Mouse (Mus musculus): Measurements from ENCODE around the gene H2-T22. TPM values are rescaled to one million over a fixed set of nuclear protein-coding genes. Genes with fewer than 3 reads are reported as not detected.

H2-T22 gene
- total and polyA plus RNA-seq, 2 experiments from 2014 or later = 8.2 to 17.4 TPM

- Histone ChIP-seq H3K4me3 (ENCODE audit: low read depth, low read length) (no peak overlapping the region), H3K27ac (ENCODE audit: low read depth) (peak overlapping the region; percentile 70), H3K4me2 (ENCODE audit: low read depth, low read length) (no peak overlapping the region), H3K4me1 (ENCODE audit: control insufficient read depth, insufficient read depth) (peaks cover 3% of the 10 kb centered on the region), H3K9ac (replicated peaks; ENCODE audit: low read depth, low read length) (no peak overlapping the region), H3K9me3 (replicated peaks; ENCODE audit: control insufficient read depth, low read length) (no peaks in the 10 kb centered on the region), H3K36me3 (replicated peaks; ENCODE audit: control insufficient read depth, insufficient read depth, low read length) (no peaks in the 10 kb centered on the region), H3K27me3 (ENCODE audit: control insufficient read depth, insufficient read depth, low read length) (no peaks in the 10 kb centered on the region)
- TF ChIP-seq EP300 (IDR thresholded peaks at IDR 0.05; ENCODE audit: low read depth) (no peak), CTCF (IDR thresholded peaks at IDR 0.05; ENCODE audit: low read depth) (no peak)
- no peak for ATAC-seq (ENCODE audit: insufficient read depth, low read depth)
- no peak for DNase-seq (ENCODE audit: low spot score)
- 89% methylated on average over 6 of the region's 6 CpGs for WGBS
These were observed 19.6 kb downstream of the H2-T22 start for GRCm38 (mm10) chr17:36022922-36023321.

- Histone ChIP-seq H3K4me2 (ENCODE audit: low read depth, low read length) (no peak overlapping the region), H3K4me1 (ENCODE audit: control insufficient read depth, insufficient read depth) (peaks cover 3% of the 10 kb centered on the region), H3K9me3 (replicated peaks; ENCODE audit: control insufficient read depth, low read length) (no peaks in the 10 kb centered on the region), H3K27me3 (ENCODE audit: control insufficient read depth, insufficient read depth, low read length) (no peaks in the 10 kb centered on the region), H3K36me3 (replicated peaks; ENCODE audit: control insufficient read depth, insufficient read depth, low read length) (no peaks in the 10 kb centered on the region), H3K27ac (ENCODE audit: low read depth) (no peak overlapping the region), H3K4me3 (ENCODE audit: low read depth, low read length) (no peak overlapping the region), H3K9ac (replicated peaks; ENCODE audit: low read depth, low read length) (no peak overlapping the region)
- TF ChIP-seq EP300 (IDR thresholded peaks at IDR 0.05; ENCODE audit: low read depth) (no peak), CTCF (IDR thresholded peaks at IDR 0.05; ENCODE audit: low read depth) (no peak)
- WGBS = 94% methylated on average over 9 of the region's 9 CpGs
- ATAC-seq (ENCODE audit: insufficient read depth, low read depth) = no peak
- no peak for DNase-seq (ENCODE audit: low spot score)
These were observed 20.4 kb downstream of the H2-T22 start for GRCm38 (mm10) chr17:36022098-36022497.

GRCm38 (mm10) chr17:36021309-36021708 is 21.2 kb downstream of the H2-T22 start:
- peaks cover 3% of the 10 kb centered on the region for H3K4me1 ChIP-seq (ENCODE audit: control insufficient read depth, insufficient read depth)
- WGBS = 85% methylated on average over 1 of the region's 1 CpGs
- H3K36me3 ChIP-seq (replicated peaks; ENCODE audit: control insufficient read depth, insufficient read depth, low read length) = no peaks in the 10 kb centered on the region
- no peak for ATAC-seq (ENCODE audit: insufficient read depth, low read depth)
- DNase-seq (ENCODE audit: low spot score) = no peak
- no peaks in the 10 kb centered on the region for H3K9me3 ChIP-seq (replicated peaks; ENCODE audit: control insufficient read depth, low read length)
- H3K27ac ChIP-seq (ENCODE audit: low read depth) = peak overlapping the region; percentile 75
- H3K9ac ChIP-seq (replicated peaks; ENCODE audit: low read depth, low read length) = no peak overlapping the region
- 0 out of 2 replicates have a peak overlapping the region, but pooled peaks have one; percentile 31 for H3K4me3 ChIP-seq (ENCODE audit: low read depth, low read length)
- H3K27me3 ChIP-seq (ENCODE audit: control insufficient read depth, insufficient read depth, low read length) = no peaks in the 10 kb centered on the region
- TF ChIP-seq CTCF (IDR thresholded peaks at IDR 0.05; ENCODE audit: low read depth) (no peak), EP300 (IDR thresholded peaks at IDR 0.05; ENCODE audit: low read depth) (no peak)
- no peak overlapping the region; the same call in 1 of the 2 replicates for H3K4me2 ChIP-seq (ENCODE audit: low read depth, low read length)

GRCm38 (mm10) chr17:36020191-36021073 is 22.1 kb downstream of the H2-T22 start, which contains the start of gene H2-T24:
H2-T24 (minus strand) TSS chr17:36020560.
- peak within 1 kb of the TSS; percentile 75 for H3K27ac ChIP-seq (ENCODE audit: low read depth)

GRCm38 (mm10) chr17:36019519-36019918 is 23.0 kb downstream of the H2-T22 start:
- Histone ChIP-seq H3K4me1 (ENCODE audit: control insufficient read depth, insufficient read depth) (peaks cover 3% of the 10 kb centered on the region), H3K4me2 (ENCODE audit: low read depth, low read length) (peak overlapping the region; percentile 53; the same call in 1 of the 2 replicates), H3K4me3 (ENCODE audit: low read depth, low read length) (peak overlapping the region; percentile 31; the same call in 1 of the 2 replicates), H3K27ac (ENCODE audit: low read depth) (peak overlapping the region; percentile 75), H3K36me3 (replicated peaks; ENCODE audit: control insufficient read depth, insufficient read depth, low read length) (peaks cover 8% of the 10 kb centered on the region; the same call in 1 of the 2 replicates), H3K27me3 (ENCODE audit: control insufficient read depth, insufficient read depth, low read length) (no peaks in the 10 kb centered on the region), H3K9me3 (replicated peaks; ENCODE audit: control insufficient read depth, low read length) (no peaks in the 10 kb centered on the region), H3K9ac (replicated peaks; ENCODE audit: low read depth, low read length) (no peak overlapping the region)
- DNase-seq (ENCODE audit: low spot score) (no peak), ATAC-seq (ENCODE audit: insufficient read depth, low read depth) (no peak)
- TF ChIP-seq EP300 (IDR thresholded peaks at IDR 0.05; ENCODE audit: low read depth) = no peak
- WGBS = 55% methylated on average over 3 of the region's 3 CpGs

More at GRCm38 (mm10) chr17:36020191-36021073, 22.1 kb downstream of the H2-T22 start, which contains the start of gene H2-T24:
- ATAC-seq (ENCODE audit: insufficient read depth, low read depth) (peak; percentile 75), DNase-seq (ENCODE audit: low spot score) (peak; percentile 50)
- TF ChIP-seq CTCF (IDR thresholded peaks at IDR 0.05; ENCODE audit: low read depth) = peak; percentile 6; the same call in 1 of the 2 replicates
- no peak for TF ChIP-seq EP300 (IDR thresholded peaks at IDR 0.05; ENCODE audit: low read depth)
- peaks cover 3% of the 10 kb centered on the region for H3K4me1 ChIP-seq (ENCODE audit: control insufficient read depth, insufficient read depth)
- peak within 1 kb of the TSS; percentile 53 for H3K4me2 ChIP-seq (ENCODE audit: low read depth, low read length)
- 23% methylated on average over 15 of the region's 15 CpGs for WGBS
- no peaks in the 10 kb centered on the region for H3K27me3 ChIP-seq (ENCODE audit: control insufficient read depth, insufficient read depth, low read length)
- H3K9ac ChIP-seq (replicated peaks; ENCODE audit: low read depth, low read length) = 0 out of 2 replicates have a peak within 1 kb of the TSS, but pooled peaks have one; percentile 14
- no peaks in the 10 kb centered on the region for H3K9me3 ChIP-seq (replicated peaks; ENCODE audit: control insufficient read depth, low read length)
- peaks cover 5% of the 10 kb centered on the region; the same call in 1 of the 2 replicates for H3K36me3 ChIP-seq (replicated peaks; ENCODE audit: control insufficient read depth, insufficient read depth, low read length)
- H3K4me3 ChIP-seq (ENCODE audit: low read depth, low read length) = peak within 1 kb of the TSS; percentile 31
